Mouse (Mus musculus) MEL (cell line): ENCODE measurements at regions not wholly inside any gene's neighbourhood (a gene's known extent, or its start where the extent isn't known, plus 50 kb on each side); places are given as distances from the start of the nearest gene placed in this dataset.

Source experiments
- DNase-seq: peaks from one replicate; pipeline ENCODE4 v3.0.0; 2011; ENCODE audit warnings: low read depth, low spot score
- H3K27ac ChIP-seq: 2 replicates; pipeline ENCODE4 v1.5.1; 2012; ENCODE audit warnings: low read depth, mild to moderate bottlenecking, control low read depth, low read length, moderate library complexity; ENCODE audit not compliant: control insufficient read depth
- H3K27me3 ChIP-seq, 2 experiments: fragments of 150-350 bp in 1 of 2; sonication (generic) in 1 of 2; 2 replicates each; pipeline ENCODE4 v1.6.1; 2012; ENCODE audit warnings: low read length in 2 of 2, mild to moderate bottlenecking in 2 of 2, improper control_type of control experiment in 1 of 2, moderate library complexity in 1 of 2; ENCODE audit not compliant: insufficient read depth in 2 of 2, control insufficient read depth in 1 of 2
- H3K36me3 ChIP-seq, 2 experiments: 2 replicates each; pipeline ENCODE4 v1.6.1; 2012 to 2014; ENCODE audit warnings: low read length in 2 of 2, improper control_type of control experiment in 1 of 2, inconsistent platforms in 1 of 2, mild to moderate bottlenecking in 1 of 2; ENCODE audit not compliant: insufficient read depth in 2 of 2, control insufficient read depth in 1 of 2
- H3K4me1 ChIP-seq, 2 experiments: fragments of 150-350 bp in 1 of 2; sonication (generic) in 1 of 2; 2 replicates each; pipeline ENCODE4 v1.6.1; 2012; ENCODE audit warnings: low read length in 2 of 2, improper control_type of control experiment in 1 of 2, mild to moderate bottlenecking in 1 of 2; ENCODE audit not compliant: insufficient read depth in 2 of 2, control insufficient read depth in 1 of 2
- H3K4me3 ChIP-seq, 2 experiments: fragments of 150-350 bp in 1 of 2; sonication (generic) in 1 of 2; 2 replicates each; pipeline ENCODE4 v1.5.1; 2012; ENCODE audit warnings: low read depth in 2 of 2, low read length in 2 of 2, mild to moderate bottlenecking in 2 of 2, moderate library complexity in 2 of 2, control low read depth in 1 of 2, improper control_type of control experiment in 1 of 2; ENCODE audit not compliant: control insufficient read depth in 1 of 2, insufficient read depth in 1 of 2
- H3K79me2 ChIP-seq: 2 replicates; pipeline ENCODE4 v1.6.1; 2012; ENCODE audit warnings: mild to moderate bottlenecking, low read length, moderate library complexity; ENCODE audit not compliant: control insufficient read depth, poor library complexity, insufficient read depth
- H3K9ac ChIP-seq: 2 replicates; pipeline ENCODE4 v1.6.1; 2012; ENCODE audit warnings: low read depth, mild to moderate bottlenecking, control low read depth, low read length, moderate library complexity; ENCODE audit not compliant: control insufficient read depth, poor library complexity, severe bottlenecking
- H3K9me3 ChIP-seq: fragments of 150-350 bp; sonication (generic); replicated peaks from 2 replicates; pipeline ENCODE4 v1.6.1; 2012; ENCODE audit warnings: mild to moderate bottlenecking, low read length, improper control_type of control experiment, moderate library complexity; ENCODE audit not compliant: insufficient read depth
- BHLHE40 ChIP-seq: IDR thresholded peaks from 2 replicates; pipeline ENCODE4 v1.6.1; 2012; ENCODE audit warnings: low read depth, mild to moderate bottlenecking, inconsistent platforms, low read length, improper control_type of control experiment, borderline replicate concordance
- CHD1 ChIP-seq: IDR thresholded peaks from 2 replicates; pipeline ENCODE4 v1.6.1; 2012; ENCODE audit warnings: low read depth, mild to moderate bottlenecking, inconsistent platforms, low read length, improper control_type of control experiment
- EP300 ChIP-seq, 2 experiments: IDR thresholded peaks; 2 replicates each; pipeline ENCODE4 v1.6.1; 2011; ENCODE audit warnings: improper control_type of control experiment in 2 of 2, low read length in 2 of 2, low read depth in 1 of 2, mild to moderate bottlenecking in 1 of 2
- GABPA ChIP-seq: IDR thresholded peaks from 2 replicates; pipeline ENCODE4 v1.6.1; 2012; ENCODE audit warnings: low read depth, mild to moderate bottlenecking, inconsistent platforms, low read length, improper control_type of control experiment, moderate library complexity
- JUND ChIP-seq: IDR thresholded peaks from 2 replicates; pipeline ENCODE4 v1.6.1; 2011; ENCODE audit warnings: low read depth, mild to moderate bottlenecking, improper control_type of control experiment, low read length
- NELFE ChIP-seq: IDR thresholded peaks from 2 replicates; pipeline ENCODE4 v1.6.1; 2011; ENCODE audit warnings: low read depth, low read length, improper control_type of control experiment
- NRF1 ChIP-seq: IDR thresholded peaks from 2 replicates; pipeline ENCODE4 v1.6.1; 2014; ENCODE audit warnings: low read depth, mild to moderate bottlenecking, inconsistent platforms, low read length, improper control_type of control experiment, moderate library complexity; ENCODE audit not compliant: poor library complexity, insufficient read depth, severe bottlenecking
- POLR2A ChIP-seq, 2 experiments: IDR thresholded peaks; 2 replicates each; pipeline ENCODE4 v1.6.1; 2011 to 2012; ENCODE audit warnings: low read length in 2 of 2, mild to moderate bottlenecking in 2 of 2, control low read depth in 1 of 2, improper control_type of control experiment in 1 of 2, low read depth in 1 of 2, moderate library complexity in 1 of 2; ENCODE audit not compliant: control insufficient read depth in 1 of 2, insufficient read depth in 1 of 2, poor library complexity in 1 of 2
- POLR2AphosphoS5 ChIP-seq: IDR thresholded peaks from 2 replicates; pipeline ENCODE4 v1.6.1; 2012; ENCODE audit warnings: low read depth, borderline replicate concordance, mild to moderate bottlenecking, inconsistent platforms, low read length, moderate library complexity, mixed read lengths
- RAD21 ChIP-seq: IDR thresholded peaks from 2 replicates; pipeline ENCODE4 v1.6.1; 2011; ENCODE audit warnings: mild to moderate bottlenecking, low read depth, low read length, improper control_type of control experiment
- RCOR1 ChIP-seq: IDR thresholded peaks from 2 replicates; pipeline ENCODE4 v1.6.1; 2012; ENCODE audit warnings: low read depth, mild to moderate bottlenecking, inconsistent platforms, low read length, improper control_type of control experiment
- SIN3A ChIP-seq: IDR thresholded peaks from 2 replicates; pipeline ENCODE4 v1.6.1; 2012; ENCODE audit warnings: low read length, improper control_type of control experiment, inconsistent platforms
- SMC3 ChIP-seq: IDR thresholded peaks from 2 replicates; pipeline ENCODE4 v1.6.1; 2011; ENCODE audit warnings: low read depth, low read length, improper control_type of control experiment
- TAL1 ChIP-seq: IDR thresholded peaks from 2 replicates; pipeline ENCODE4 v1.6.1; 2012; ENCODE audit warnings: mild to moderate bottlenecking, inconsistent platforms, low read length, moderate library complexity, mixed read lengths
- TCF12 ChIP-seq: IDR thresholded peaks from 2 replicates; pipeline ENCODE4 v1.6.1; 2014; ENCODE audit warnings: low read depth, mild to moderate bottlenecking, inconsistent platforms, low read length, improper control_type of control experiment, moderate library complexity
- UBTF ChIP-seq: IDR thresholded peaks from 2 replicates; pipeline ENCODE4 v1.6.1; 2012; ENCODE audit warnings: low read depth, mild to moderate bottlenecking, inconsistent platforms, low read length, improper control_type of control experiment, moderate library complexity, borderline replicate concordance; ENCODE audit not compliant: insufficient read depth
- USF1 ChIP-seq: IDR thresholded peaks from 2 replicates; pipeline ENCODE4 v1.6.1; 2014; ENCODE audit warnings: low read depth, mild to moderate bottlenecking, inconsistent platforms, low read length, improper control_type of control experiment, moderate library complexity
- ZC3H11A ChIP-seq: IDR thresholded peaks from 2 replicates; pipeline ENCODE4 v1.6.1; 2012; ENCODE audit warnings: low read depth, mild to moderate bottlenecking, inconsistent platforms, low read length, improper control_type of control experiment
- ZMIZ1 ChIP-seq: IDR thresholded peaks from 2 replicates; pipeline ENCODE4 v1.6.1; 2012; ENCODE audit warnings: low read depth, mild to moderate bottlenecking, inconsistent platforms, low read length, improper control_type of control experiment, moderate library complexity
- ZNF384 ChIP-seq: IDR thresholded peaks from 2 replicates; pipeline ENCODE4 v1.6.1; 2012; ENCODE audit warnings: low read depth, mild to moderate bottlenecking, inconsistent platforms, low read length, improper control_type of control experiment

DNA sequence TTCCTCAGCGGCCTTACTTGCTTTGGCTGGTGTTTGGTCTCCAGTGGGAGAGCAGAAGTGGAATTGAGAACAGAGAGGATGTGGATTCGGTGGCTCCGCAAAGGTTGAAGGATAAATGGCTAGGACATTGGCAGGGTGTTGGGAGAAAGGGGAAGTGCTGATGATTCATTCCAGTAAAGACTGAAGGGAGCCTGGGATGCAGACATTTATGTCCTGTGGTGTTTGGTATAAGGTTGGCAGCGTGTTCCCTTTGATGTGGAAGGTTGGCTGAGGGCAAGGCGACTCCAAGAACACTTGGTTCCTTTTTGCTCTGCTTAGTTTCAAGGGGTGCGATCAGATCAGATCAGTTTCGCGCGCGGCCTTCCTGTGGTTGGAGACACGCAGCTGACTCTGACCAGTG lies 136.5 kb upstream of the Stt3b start (continued):
- TF ChIP-seq NRF1, result no peak

DNA sequence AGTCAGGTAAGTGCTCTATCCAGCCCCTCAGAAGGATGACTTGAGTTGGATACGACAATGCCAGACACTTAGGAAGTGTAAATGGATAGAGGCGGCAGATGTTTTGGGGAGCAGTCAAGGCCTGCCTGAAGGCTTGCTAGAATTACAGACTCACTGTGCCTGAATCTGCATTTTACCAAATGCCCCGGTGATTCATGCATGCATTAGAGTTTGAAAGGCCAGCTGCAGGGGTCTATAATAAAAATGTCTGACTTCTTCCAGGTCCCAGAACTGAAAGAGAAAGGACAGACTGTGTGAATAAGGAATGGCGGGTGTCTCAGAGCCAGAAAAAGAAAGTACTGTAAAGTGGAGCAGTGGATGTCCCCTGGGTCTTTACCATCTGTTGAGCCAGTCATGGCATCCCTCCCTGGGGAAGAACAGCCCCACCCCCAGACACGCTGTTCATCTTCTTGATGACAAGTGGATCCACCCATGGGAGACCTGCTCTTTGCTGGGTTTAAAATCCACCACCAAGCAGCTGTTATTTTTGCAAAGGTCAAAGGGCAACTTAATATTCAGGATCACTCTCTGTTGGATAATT lies 140.6 kb upstream of the Stt3b start:
- DNase-seq, result no peak

DNA sequence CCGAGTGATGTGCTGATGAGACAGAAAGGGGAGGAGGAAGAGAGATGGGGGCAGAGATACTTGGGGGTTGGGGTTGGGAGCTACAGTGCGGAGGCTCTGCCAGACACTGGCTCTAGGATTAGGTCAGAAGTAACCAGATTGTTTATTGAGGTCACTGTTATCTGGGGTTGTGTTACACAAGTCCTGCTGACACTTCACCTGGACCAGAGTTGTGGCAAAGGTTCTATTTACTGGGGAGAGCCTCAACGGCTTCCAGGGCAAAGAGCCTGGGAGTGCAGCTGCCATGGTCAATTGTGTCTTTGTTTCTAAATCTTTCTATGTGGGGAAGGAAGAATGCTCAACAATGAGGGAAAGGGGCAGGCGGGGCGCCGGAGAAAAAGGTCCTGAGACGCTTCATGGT lies 144.6 kb upstream of the Stt3b start:
- Histone ChIP-seq H3K4me3 (no peak overlapping the region), H3K27ac (no peak overlapping the region), H3K9ac (no peak overlapping the region), H3K79me2 (no peaks in the 10 kb centered on the region), H3K27me3 (no peaks in the 10 kb centered on the region), H3K4me1 (no peaks in the 10 kb centered on the region), H3K9me3 (no peaks in the 10 kb centered on the region), H3K36me3 (no peaks in the 10 kb centered on the region)
- no peak for TF ChIP-seq EP300 (IDR thresholded peaks at IDR 0.05; ENCODE audit: low read depth in 1 of 2, low read length in 2 of 2)
- TF ChIP-seq UBTF, result no peak
- no peak for TF ChIP-seq USF1
- no peak for TF ChIP-seq CHD1
- no peak for TF ChIP-seq GABPA
- no peak for TF ChIP-seq SMC3
- TF ChIP-seq POLR2A (IDR thresholded peaks at IDR 0.05; ENCODE audit: control insufficient read depth in 1 of 2, insufficient read depth in 1 of 2, low read depth in 1 of 2, low read length in 2 of 2, poor library complexity in 1 of 2), result no peak
- TF ChIP-seq NELFE, result no peak
- TF ChIP-seq TAL1, result no peak
- TF ChIP-seq POLR2AphosphoS5, result no peak
- no peak for TF ChIP-seq SIN3A
- TF ChIP-seq RCOR1, result no peak
- no peak for TF ChIP-seq ZNF384
- DNase-seq, result no peak

More for the DNA sequence above, 140.6 kb upstream of the Stt3b start:
- H3K27ac ChIP-seq, result no peak overlapping the region
- H3K4me1 ChIP-seq, result no peaks in the 10 kb centered on the region
- no peak overlapping the region for H3K4me3 ChIP-seq
- H3K36me3 ChIP-seq, result no peaks in the 10 kb centered on the region
- H3K9me3 ChIP-seq, result no peaks in the 10 kb centered on the region
- TF ChIP-seq RAD21, result no peak
- no peak for TF ChIP-seq ZC3H11A
- TF ChIP-seq ZNF384, result no peak
- no peak for TF ChIP-seq JUND
- no peak for TF ChIP-seq SIN3A
- TF ChIP-seq TCF12, result no peak
- TF ChIP-seq BHLHE40, result no peak
- no peak for TF ChIP-seq ZMIZ1
- H3K79me2 ChIP-seq, result no peaks in the 10 kb centered on the region
- no peak overlapping the region for H3K9ac ChIP-seq
- H3K27me3 ChIP-seq, result no peaks in the 10 kb centered on the region
